Mouse (Mus musculus) liver, embryonic 14.5 days (tissue): Measurements from ENCODE around the gene Slc7a10.

ENCODE experiments used
- CTCF ChIP-seq: IDR thresholded peaks from 2 replicates; pipeline ENCODE4 v1.5.1; 2016; ENCODE audit warnings: antibody characterized with exemption, low read depth, control low read depth
- EP300 ChIP-seq: IDR thresholded peaks from 2 replicates; pipeline ENCODE4 v1.6.1; 2016; ENCODE audit warnings: antibody characterized with exemption, low read depth

DNA sequence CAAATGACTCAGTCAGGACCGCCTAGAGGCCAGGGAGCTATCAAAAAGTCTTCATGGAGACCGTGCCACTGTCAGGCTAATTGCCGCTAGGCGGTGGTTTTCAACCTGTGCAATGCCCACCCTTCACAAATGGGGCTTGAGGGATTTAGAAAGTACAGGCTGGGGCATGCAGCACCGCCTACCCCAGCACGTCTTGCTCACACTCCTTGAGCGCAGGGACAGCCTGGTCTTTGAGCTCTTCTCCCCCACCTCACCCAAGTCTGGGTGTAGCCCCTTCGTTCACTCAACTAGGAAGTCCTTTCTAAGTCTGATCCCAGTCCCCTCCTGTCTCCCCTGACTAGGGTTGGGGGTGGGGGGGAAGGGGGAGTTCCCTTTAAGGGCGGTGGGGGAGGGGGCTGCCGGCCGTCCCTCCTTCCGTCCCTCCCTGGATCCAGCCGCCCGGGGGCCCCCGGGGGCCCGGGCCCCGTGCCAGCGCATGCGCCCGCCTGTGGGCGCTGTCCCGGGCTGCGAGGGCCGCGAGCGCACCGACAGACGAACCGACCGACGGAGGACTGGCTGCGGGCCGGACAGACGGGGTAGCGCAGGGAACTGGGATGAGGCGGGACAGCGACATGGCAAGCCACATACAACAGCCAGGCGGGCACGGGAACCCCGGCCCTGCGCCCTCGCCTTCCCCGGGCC lies at the start of gene Slc7a10:
- TF ChIP-seq CTCF = no peak
- TF ChIP-seq EP300 = no peak
